23 mouse cellular contexts compared by ENCODE assay signal in genomic region chr4:77110894-77111293, GRCm38 (mm10).
"Had no signal": no experiment of that assay in that cellular context is flagged by ENCODE, and none has a peak within 500 bp of the region (broad histone marks: within the 10 kb centered on the region; RNA-seq: fewer than 3 reads in every experiment).

No protein-coding gene starts in this region.

- H3K4me1 ChIP-seq: heart, embryonic 10.5 days; heart, embryonic 12.5 days; hindbrain, embryonic 13.5 days; intestine, embryonic 15.5 days; limb, embryonic 10.5 days; limb, embryonic 12.5 days had no signal

- ATAC-seq: inflammation-experienced regulatory T-cells, adult 6 months; intestine, embryonic 15.5 days; intestine, postnatal 0 days had no signal

- H3K9me3 ChIP-seq: heart, embryonic 10.5 days; heart, embryonic 12.5 days; hindbrain, embryonic 13.5 days; hindbrain, embryonic 15.5 days; intestine, embryonic 15.5 days; limb, embryonic 10.5 days; limb, embryonic 12.5 days had no signal

- H3K36me3 ChIP-seq: heart, embryonic 10.5 days; heart, embryonic 12.5 days; hindbrain, embryonic 13.5 days; hindbrain, embryonic 15.5 days; intestine, embryonic 15.5 days; limb, embryonic 10.5 days; limb, embryonic 12.5 days had no signal

- H3K27me3 ChIP-seq: heart, embryonic 12.5 days; hindbrain, embryonic 13.5 days; hindbrain, embryonic 15.5 days; intestine, embryonic 15.5 days; limb, embryonic 12.5 days had no signal

- DNase-seq: gastrocnemius, postnatal 14 days; gastrocnemius, postnatal 36 days; heart, adult 18-20 months; heart, postnatal 10 days; heart, postnatal 4 days; kidney, adult 18-20 months; kidney, adult 8-10 months; kidney, postnatal 10 days; kidney, postnatal 25 days; kidney, postnatal 4 days; liver had no signal

- H3K9ac ChIP-seq: heart, embryonic 12.5 days; hindbrain, embryonic 13.5 days; hindbrain, embryonic 15.5 days; intestine, embryonic 15.5 days; limb, embryonic 12.5 days had no signal

- H3K4me2 ChIP-seq: heart, embryonic 12.5 days; hindbrain, embryonic 13.5 days; hindbrain, embryonic 15.5 days; intestine, embryonic 15.5 days; limb, embryonic 12.5 days; liver, embryonic 11.5 days had no signal

- H3K4me3 ChIP-seq: heart, embryonic 10.5 days; heart, embryonic 12.5 days; hindbrain, embryonic 13.5 days; hindbrain, embryonic 15.5 days; intestine, embryonic 15.5 days; layer of hippocampus, adult 2 months; left cerebral cortex, adult 2 months; limb, embryonic 10.5 days; limb, embryonic 12.5 days had no signal

- H3K27ac ChIP-seq: heart, embryonic 10.5 days; hindbrain, embryonic 13.5 days; hindbrain, embryonic 15.5 days; intestine, embryonic 15.5 days; layer of hippocampus, adult 2 months; left cerebral cortex, adult 2 months; limb, embryonic 10.5 days; limb, embryonic 12.5 days had no signal
